Mouse (Mus musculus) cerebellum, adult 18-20 months (tissue): Measurements from ENCODE around the gene Ascc3.
A peak's percentile ranks its signal among the peaks of the same experiment; 100 is the strongest.

Experiments
- DNase-seq, 2 experiments: peaks; one replicate each; pipeline ENCODE4 v3.0.0; 2021

Gene Ascc3

DNA sequence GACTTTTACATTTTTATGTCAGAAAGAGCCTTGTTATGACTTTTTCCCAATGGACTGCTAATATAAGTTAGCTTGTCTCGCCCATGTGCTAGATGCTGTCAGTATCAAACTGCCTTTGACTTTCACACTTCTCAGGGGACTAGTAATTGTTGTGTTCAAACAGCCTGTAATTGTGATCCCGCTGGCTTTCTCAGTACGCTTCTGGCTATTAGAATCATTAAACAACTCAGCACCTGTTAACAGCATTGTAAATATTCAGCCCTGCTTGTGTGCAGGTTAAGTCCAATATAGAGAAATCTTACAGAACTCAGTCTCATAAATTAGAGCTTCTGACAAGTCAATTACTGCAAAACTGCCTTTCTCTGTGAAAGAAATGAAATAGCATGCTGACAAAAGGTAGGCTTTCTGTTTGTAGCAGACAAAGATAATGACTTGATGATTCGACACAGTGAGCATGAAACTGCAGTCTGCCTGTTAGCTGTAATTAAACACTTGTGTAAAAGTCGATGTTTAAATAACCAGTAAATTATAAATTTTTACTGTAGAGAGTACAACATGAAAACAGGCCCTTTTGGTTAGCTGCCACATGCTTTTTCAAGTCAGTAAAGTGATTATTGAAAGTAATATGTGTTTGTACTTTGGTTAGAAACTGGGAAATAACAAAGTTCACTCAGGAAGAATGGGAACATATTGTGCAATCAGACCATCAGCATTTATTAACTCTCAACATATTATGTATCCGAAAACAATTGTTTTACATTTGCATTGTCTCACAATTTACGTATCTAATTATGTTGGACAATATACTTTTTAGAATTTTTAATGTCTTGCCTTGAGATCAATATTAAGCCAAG is 171.2 kb downstream of the Ascc3 start:
- DNase-seq: no peak

DNA sequence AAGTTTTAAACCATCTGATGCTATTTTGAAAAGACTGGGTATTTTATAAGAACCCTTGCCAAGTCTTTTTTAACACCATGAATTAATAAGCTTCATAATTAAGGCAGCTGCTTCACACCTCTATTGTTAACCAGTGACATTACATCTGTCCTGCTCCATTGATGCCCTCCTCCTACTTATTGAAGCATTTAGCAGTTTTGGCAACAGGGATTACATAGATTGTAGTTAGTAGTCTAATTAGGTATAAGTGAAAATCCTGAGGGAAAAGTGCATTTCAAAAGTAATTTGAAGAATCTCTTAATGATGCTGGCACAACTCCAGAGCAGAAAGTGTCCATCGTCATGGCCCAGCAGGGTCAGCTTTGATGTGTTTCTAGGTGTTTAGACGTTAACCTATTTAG is 180.3 kb downstream of the Ascc3 start:
- no peak for DNase-seq

- DNase-seq: no peak
These were observed 181.4 kb downstream of the Ascc3 start for GRCm38 (mm10) chr10:50773846-50774245.

DNA sequence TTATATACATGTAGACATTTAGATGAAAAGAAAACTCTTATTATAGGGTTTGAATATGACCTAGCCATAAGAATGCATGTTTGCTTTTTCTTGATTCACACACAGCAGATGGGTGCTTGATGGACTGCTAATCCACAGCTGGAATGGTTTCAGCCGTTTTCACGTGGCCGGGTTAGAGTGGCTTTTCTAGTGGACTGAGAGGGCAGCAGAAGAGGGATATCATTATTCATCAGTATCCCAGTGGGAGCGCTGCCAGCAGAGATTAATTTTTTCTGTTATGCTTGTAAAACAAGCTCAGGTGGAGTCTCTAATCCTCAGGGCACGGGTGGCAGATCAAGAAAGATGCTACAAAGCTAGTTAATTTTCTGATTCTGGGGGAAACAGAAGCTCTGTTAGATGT is 200.4 kb downstream of the Ascc3 start:
- peak; percentile 16 to 21 for DNase-seq

DNA sequence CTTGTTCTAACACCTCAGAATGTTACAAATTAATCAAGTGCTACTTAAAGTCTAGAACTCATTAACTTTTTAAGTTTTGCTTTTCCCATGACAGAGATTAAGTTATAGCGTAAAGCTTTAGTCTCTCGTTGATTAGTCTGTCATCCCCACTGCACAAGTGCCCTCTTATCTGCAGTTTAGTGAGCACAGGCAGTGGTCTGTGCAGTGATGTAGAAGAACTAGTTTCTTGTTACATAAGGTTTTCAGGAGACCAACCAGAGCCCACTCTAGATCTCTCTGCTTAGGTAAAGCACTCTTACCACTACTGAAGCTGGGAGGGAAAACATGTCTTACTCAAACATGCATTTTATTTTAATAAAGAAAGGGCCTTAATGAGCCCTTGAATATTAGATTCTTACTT is 209.1 kb downstream of the Ascc3 start:
- DNase-seq: no peak

DNA sequence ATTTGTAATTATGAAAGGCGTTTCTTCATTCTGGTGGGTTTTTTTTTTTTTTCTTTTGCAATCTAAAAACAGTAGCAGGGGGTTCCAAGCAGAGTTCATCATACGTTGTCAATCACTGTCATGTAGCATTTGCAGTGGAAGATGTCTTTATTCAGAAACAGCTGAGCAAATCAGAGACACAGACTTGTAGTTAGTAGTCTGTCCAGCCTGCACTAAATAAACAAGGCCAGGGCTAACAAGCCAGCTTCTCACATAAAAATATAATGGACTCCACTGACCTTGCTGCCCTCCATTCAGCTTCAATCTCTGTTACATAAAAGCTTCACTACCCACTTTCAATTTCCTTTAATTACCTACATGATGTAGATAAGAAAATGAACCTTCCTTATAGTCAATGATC is 209.9 kb downstream of the Ascc3 start:
- DNase-seq: no peak

DNA sequence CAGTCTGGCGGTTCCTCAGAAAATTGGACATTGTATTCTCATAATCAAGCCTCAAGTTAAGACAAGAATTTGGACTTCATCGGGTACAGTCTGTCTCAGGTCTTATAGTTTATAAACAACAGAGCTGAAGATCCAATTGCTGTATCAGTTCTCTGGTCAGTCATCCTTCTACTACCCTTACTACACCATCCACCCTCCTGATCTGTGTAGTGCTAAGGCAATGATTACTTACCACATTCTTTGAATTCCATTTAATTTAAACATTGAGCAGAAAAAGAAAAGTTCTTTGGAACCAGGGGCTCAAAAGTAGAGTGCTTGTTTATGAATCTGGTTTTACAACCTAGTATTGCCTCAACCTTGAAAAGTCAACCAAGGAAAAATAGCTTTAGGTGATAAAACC is 213.7 kb downstream of the Ascc3 start:
- no peak for DNase-seq

DNA sequence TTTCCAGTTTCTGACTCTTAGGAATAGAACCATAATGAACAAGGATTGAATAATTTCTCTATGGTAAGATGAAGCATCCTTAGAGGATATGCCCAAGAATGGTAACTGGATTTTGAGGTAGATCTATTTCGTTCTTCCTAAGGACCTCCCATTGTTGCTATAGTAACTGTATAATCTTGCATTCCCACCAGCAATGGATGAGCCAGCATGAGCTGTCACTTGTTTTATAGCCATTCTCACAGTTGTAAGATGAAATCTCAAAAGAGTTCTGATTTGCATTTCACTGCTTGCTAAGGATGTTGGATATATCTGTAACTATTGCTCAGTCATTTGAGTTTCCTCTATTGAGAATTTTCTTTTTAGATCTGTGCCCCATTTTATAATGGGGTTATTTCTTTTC is 229.9 kb downstream of the Ascc3 start:
- no peak for DNase-seq

DNA sequence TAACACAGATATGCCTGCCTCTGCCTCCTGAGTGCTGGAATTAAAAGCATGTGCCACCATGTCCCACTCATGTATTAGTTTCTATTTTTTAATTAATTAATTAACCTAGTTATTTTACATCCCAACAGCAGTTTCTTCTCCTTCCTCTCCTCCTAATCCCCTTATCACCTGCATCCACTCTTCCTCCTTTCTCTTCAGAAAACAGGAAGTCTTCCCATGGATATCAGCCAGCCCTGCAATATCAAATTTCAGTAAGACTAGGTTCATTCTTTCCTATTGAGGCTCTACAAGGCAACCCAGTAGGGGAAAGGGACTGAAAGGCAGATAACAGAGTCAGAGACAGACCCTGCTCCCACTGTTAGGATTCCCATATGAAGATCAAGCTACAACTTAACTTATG is 234.4 kb downstream of the Ascc3 start:
- DNase-seq: no peak

- DNase-seq: no peak
These were observed 242.1 kb downstream of the Ascc3 start for GRCm38 (mm10) chr10:50834533-50834932.

DNA sequence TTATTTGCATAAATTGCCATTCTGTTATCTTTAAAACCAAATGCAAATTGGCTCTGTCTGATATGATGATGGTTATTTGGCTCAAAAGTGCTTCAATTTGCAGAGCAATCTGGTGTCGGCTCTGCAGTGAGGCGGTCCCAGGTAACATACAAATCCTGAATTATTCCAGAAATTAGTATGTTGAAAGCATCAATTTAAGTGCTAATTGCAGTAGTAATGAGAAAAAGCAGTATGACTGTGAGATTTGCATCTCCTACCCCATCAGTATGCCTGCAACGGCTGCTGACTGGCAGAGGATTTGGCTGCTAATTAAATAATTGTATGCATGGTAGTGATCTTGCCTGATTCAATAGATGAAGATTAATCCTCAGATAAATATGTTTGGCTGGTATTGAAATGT is 250.9 kb downstream of the Ascc3 start:
- DNase-seq: no peak

GRCm38 (mm10) chr10:50868202-50868601 is 275.7 kb downstream of the Ascc3 start:
- DNase-seq: no peak

GRCm38 (mm10) chr10:50876952-50877351 is 284.5 kb downstream of the Ascc3 start:
- DNase-seq: no peak

DNA sequence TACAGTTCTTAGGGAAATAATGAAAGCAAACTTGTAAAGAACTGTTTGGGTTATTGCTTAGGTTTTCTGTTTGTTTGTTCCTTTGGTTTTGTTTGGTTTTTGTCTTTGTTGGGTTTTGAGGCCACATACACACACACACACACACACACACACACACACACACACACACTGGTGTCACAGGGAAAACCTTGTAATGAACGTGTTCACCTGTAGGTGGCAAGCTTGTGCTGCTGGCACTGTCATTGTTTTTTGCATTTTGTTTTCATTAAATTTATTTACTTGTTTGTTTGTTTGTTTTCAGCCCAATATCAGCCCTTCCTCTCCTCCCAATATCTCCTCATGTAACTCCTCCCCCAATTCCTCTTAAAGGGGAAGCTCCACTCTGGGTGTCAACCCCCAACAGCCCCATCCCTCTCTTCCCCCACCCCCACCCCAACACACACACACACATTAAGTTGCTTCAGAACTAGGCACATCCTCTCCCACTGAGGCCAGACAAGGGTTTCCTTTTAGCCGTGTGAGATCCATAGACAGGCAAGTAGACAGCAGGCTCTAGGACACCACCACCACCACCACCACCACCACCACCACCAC is 289.1 kb downstream of the Ascc3 start:
- no peak for DNase-seq

DNA sequence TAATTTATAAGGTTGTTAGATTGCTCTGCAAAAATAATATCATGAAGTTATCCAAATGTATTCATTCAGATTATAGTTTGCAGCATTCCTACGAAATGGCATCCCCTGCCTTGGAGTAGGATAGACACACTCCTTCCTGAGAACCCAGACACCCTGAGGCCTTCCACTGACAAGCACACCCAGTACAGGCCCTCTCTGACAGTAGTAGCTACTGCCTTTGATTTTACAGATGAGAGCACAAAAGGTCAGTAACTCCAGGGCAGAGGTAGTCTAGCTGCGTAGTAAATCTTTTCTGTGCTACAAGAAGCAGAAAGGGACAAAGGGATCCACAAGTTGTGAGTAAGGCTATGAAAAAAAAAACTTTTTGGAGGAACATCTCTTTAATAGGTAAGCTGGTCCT is 289.9 kb downstream of the Ascc3 start:
- no peak for DNase-seq

GRCm38 (mm10) chr10:50886305-50886704 is 293.8 kb downstream of the Ascc3 start:
- DNase-seq: no peak

DNA sequence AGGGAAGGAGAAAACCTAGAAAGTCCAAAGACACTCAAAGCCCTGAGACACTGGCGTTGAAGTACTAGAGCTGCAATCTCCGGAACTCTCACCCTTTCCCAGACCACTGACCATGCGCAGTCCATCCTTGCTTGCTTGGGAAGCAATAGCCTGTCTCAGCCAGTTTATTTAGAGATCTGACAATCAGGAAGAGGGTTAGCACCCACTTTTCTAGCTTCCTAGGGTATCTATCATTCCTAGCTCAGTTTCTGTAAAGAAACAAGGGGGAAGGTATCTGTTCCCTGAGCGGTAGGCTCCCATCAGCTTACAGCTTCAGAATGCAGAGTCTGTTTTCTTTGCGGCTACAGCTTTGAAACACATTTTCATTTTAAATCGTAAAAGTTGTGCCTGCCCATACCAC is 298.2 kb downstream of the Ascc3 start:
- no peak for DNase-seq

GRCm38 (mm10) chr10:50891876-50892711 is 299.6 kb downstream of the Ascc3 start:
- DNase-seq: no peak

- DNase-seq: no peak
These were observed 300.4 kb downstream of the Ascc3 start for GRCm38 (mm10) chr10:50892751-50893320.

GRCm38 (mm10) chr10:50893546-50893945 is 301.1 kb downstream of the Ascc3 start:
- DNase-seq: no peak

GRCm38 (mm10) chr10:50894170-50894991 is 301.9 kb downstream of the Ascc3 start, which contains the start of gene Sim1:
TSS of gene Sim1 (plus strand) at chr10:50894754.
- DNase-seq: peak; percentile 27 to 36

DNA sequence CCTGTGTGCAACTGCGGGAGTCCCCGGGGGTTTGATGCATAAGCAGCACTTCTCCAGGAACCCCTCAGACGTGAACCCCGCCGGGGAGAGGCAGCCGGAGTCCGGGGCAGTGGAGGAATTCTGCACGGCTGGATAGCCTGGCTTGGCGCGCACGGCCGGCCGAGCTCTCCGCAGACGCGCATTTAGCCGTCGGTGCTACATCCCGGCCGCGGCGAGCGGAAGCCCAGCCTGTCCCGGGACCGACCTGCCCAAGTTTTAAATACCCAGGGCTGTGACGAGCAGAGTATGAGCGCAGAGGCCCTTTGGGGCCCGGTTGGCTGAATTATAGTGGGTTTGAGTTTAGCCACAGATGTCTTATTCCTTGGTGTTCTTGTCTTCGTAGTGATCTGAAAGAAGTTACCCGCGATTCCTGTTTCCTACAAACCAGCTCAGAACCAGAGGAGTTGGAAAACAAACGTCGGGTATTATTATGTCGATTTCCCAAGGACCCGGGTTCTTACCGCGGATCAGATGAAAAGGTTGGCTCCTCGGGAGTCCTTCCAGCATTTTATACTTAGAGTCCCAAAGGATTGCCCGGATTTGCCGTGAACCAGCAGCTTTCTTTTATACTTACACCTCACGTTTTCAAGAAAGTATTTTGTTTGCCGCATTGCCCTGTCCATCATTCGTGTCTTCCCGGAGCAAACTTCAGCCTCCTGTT is 302.8 kb downstream of the Ascc3 start:
- no peak for DNase-seq
